Mouse (Mus musculus) frontal cortex, postnatal 36 days (tissue): ENCODE results near the gene Sptbn4.
A peak's percentile ranks its signal among the peaks of the same experiment; 100 is the strongest.
"Not testable (repeated sequence)": the region's sequence is repeated elsewhere in the genome, so short reads cannot be mapped to it uniquely, and the experiment has no call there.

ENCODE experiments used
- DNase-seq, 2 experiments: peaks; one replicate each; pipeline ENCODE4 v3.0.0; 2022; ENCODE audit warnings: low spot score in 2 of 2

The Sptbn4 gene

DNA sequence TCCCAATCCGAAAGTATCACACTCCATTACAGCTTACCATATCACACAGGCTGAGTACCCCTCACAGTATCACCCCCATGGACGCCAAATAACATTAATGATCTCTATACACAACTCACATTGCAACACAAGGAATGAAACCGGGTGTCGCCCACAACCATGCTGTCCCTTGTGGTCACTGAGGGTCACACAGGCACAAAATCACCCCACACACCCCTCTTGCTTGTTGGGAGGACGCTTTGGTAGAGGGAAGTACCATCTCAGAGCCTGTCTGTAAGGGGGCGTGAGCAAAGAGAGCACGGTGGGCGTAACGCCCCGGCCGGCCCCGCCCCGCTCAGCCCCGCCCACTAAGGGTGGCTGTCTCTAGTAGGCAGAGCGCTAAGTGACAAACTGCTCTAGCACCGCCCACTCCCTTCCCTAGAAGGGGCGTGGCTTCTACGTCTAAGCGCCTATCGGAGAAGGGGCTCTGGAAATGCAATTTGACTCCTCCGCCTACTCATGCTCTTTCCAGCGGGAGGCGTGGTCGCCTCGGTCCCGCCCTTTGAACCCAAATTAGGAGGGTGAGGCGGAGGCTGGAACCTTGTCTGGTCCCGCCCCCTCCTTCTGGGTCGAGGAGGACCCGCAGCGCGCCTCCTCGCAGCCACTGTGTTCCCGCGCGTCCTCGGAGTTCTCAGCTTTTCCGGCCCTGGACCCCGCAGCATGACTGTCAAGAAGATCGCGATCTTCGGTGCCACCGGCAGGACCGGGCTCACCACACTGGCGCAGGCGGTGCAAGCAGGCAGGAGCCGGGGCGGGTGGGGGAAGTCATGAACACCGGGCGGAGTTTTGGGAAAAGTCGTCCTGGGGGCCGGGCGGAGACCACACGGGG is at the start of gene Sptbn4, which contains the start of gene Blvrb:
TSS of gene Sptbn4 (minus strand) at position 268 of the 868 bp plus-strand sequence.
TSS of gene Blvrb (plus strand) at position 560 of the 868 bp plus-strand sequence.
- DNase-seq: peak; percentile 97 to 98

DNA sequence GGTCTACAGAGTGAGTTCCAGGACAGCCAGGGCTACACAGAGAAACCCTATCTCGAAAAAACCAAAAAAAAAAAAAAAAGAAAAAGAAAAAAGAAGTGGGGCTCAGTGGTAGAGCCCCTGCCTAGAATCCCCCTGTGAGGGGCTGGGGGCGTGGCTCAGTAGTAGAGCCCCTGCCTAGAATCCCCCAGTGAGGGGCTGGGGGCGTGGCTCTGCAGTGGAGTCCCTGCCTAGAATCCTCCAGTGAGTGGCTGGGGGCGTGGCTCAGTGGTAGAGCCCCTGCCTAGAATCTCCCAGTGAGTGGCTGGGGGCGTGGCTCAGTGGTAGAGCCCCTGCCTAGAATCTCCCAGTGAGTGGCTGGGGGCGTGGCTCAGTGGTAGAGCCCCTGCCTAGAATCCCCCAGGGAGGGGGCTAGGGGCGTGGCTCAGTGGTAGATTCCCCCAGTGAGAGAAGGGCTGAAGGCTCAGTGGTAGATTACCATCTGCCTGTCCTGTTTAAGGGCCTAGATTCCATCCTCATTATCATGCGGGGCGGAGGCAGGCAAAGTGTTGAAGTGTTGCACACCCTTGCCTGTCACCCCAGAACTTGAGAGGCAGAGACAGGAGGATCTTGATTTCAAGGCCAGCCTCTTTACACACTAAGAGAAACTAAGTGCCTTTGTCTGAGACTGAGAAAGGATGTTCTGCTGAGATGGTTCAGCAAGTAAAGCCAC is 47.3 kb upstream of the Sptbn4 start:
- DNase-seq: not testable (repeated sequence)

DNA sequence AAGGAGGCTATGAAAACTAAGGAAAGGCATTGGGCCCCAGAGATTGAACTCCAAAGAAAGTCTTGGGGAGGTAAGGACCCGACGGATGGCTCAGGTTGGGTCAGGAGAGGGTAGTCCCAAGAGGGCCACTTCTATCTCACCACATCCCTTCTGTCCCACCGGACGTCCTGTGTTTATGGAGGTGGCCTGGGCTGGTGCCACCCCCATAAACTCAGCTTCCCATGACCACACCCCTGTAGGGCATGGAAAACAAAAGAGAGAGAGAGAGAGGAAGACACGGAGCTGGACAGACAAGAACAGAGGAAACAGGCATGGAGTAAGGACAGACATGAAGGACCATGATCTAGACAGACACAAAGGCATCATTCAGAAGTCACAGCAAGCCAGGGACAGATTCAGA is 46.0 kb upstream of the Sptbn4 start:
- DNase-seq: no peak

DNA sequence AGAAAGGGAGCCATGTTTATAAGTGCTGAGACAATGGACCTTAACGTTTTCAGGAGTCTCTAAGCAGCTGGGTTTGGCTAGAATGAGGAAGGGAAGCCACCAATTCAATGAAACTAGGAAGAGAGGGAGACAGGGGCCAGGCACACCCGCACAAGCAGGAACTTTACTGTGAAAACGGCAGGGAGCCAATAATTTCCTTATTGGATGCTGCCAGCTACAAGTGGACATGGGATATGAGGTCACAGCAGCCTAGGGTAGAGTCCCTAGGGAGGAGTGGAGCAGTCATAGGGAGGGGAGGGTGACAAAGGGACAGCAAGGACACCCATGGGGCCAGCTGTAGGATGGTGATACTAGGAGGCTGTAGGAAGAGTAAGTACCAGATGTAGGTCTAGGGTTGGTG is 45.5 kb upstream of the Sptbn4 start:
- no peak for DNase-seq

DNA sequence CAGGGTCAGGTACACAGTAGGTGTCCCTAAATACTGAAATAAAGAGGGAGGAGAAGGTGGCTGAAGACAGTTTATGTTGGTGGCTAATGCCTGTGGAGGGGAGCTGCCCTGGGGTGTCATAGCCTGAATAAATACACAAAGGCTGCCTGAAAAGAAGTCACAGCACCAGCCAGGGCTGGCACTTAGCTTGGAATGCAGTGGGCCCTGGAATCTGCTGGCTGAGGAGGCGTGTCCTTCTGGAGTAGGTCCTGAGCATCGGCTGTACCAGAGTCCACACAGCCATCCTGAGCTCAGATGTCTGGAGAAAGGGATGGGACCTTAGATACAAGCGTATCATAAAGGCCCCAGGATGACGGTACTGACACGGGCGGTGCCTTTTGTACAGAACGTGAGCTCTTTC is 44.4 kb upstream of the Sptbn4 start:
- DNase-seq: no peak

DNA sequence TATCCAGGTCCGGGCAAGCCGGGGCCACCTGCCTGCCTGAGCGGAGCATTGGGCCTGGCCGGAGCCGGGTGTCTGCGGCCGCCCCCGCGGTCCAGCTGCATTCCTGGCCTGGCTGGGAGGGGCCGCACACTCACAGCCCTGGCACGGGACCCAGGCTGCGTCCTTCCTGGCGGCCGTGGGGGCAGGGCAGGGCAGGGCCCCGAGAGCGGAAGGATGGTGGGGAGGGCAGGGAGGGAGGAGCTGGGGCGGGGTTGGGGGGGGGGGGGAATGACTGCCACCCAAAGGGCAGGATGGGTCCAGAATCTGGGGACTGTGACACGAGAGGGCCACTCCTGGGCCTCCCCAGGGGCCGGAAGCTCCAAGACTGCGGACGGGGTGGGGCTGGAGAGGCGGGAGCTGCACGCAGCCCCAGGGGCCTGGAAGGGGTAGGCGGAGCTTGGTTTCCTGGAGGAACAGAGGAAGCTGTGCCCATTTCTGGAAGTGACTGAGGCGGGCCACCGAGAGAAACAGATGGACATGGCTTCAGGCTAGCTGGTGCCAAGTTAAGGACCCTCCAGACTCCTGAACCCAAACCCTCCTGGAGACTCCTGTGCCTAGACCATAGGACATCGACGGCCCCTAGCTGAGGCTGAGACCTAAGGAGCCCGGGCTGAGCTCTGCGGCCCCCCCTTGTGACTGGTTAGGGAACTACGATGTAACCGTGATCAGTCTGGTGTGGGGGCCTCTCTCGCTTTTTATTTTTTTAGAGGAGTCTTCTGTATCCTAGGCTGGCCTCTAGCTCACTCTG is 43.2 kb upstream of the Sptbn4 start:
- peak; percentile 84 to 85 for DNase-seq

DNA sequence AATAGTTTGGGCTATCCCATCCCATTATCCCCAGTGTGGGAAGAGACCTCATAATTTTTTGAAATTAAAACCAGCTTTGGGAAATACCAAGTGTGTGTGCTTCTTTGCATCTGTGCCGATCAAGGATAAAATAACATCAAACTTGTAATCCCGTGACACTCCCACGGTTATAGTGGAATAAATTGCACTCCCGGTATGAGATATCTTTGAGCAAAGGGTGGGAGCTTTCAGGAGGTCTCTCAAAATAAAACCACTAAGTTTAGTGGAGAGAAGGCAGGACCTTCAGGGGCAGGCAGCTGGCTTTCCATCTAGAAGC is 42.7 kb upstream of the Sptbn4 start:
- no peak for DNase-seq

DNA sequence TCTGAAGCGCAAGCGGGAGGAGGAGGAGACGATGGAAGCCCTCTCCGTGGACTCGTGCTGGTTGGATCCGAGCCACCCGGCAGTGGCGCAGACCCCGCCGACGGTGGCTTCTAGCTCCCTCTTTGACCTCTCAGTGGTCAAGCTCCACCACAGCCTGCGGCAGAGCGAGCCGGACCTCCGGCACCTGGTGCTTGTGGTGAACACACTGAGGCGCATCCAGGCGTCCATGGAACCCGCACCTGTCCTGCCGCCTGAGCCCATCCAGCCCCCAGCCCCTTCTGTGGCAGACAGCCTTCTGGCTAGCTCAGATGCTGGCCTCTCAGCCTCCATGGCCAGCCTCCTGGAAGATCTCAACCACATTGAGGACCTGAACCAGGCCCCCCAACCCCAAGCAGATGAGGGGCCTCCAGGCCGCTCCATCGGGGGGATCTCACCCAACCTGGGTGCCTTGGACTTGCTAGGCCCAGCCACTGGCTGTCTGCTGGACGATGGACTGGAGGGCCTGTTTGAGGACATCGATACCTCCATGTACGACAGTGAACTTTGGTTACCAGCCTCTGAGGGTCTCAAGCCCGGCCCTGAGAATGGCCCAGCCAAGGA is 41.9 kb upstream of the Sptbn4 start:
- no peak for DNase-seq

DNA sequence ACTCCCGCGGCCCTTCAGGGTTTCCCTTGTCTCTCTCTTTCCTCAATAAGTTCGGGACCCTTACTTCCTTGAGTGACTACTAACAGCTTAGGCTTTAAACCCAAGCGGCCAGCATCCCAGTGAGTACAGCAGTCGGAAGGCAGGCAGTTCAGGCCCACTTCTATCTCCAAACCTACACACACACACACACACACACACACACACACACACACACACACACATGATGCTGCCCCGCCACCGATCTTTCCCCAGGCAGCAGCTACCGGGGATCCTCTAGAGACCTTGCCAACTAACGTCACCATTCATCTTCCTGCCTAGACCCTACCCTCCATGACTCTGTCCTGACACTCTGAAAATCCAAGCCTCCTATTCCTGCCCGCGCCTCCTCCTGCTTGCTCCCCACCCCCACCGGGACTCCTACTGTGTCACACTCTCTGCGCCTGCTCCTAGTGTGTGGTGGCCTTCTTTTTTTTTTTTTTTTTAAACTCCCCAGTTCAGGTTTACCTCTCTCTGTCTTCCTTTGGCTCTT is 40.3 kb upstream of the Sptbn4 start:
- peak in 1 of 2 experiments; percentile 68 for DNase-seq

DNA sequence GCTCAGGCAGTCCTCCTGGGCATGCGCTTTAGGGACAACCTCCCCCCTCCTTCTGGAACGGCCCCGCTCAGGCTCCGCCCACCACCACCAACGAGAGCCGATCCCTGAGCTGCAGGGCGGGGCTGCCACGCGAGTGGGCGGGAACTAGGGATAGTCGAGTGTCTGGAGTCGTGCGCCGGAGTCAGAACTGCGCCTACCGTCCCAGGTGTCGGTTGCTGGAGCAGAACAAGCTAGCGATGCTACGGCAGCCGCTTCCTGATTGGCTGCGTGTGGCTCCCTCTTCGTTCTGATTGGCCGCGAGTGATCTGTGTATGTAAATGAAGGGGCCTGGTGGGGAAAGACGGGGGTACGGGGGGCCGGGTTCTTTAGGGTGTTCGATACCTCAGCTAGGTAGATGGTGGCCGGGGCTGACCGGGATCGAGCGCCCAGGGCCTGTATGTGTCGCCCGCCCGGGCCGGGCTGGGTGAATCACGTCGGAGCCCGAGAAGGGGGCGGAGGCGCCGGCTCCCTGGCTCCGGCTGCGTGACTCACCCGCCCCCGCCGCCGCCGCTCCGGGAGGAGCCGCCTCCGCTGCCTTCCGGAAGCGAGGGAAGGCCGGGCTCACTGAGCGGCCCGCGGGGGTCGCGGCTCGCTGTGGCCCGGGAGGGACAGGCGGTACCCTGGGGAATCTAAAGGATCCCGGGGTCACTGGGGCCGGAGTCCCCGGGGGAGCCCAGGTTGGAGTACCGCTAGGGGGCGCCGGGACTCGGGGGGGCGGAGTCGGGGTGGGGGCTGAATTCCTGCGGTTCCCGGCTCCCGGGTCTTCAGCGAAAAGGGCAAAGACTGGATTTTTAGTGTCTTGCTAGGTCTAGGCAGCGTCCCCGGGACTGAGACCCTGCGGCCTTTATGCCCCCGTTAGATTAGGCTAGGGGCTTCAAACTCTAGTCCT is 39.5 kb upstream of the Sptbn4 start, which contains the start of gene Sertad1:
TSS of gene Sertad1 (plus strand) at position 141 of the 928 bp plus-strand sequence.
- peak; percentile 100 for DNase-seq

DNA sequence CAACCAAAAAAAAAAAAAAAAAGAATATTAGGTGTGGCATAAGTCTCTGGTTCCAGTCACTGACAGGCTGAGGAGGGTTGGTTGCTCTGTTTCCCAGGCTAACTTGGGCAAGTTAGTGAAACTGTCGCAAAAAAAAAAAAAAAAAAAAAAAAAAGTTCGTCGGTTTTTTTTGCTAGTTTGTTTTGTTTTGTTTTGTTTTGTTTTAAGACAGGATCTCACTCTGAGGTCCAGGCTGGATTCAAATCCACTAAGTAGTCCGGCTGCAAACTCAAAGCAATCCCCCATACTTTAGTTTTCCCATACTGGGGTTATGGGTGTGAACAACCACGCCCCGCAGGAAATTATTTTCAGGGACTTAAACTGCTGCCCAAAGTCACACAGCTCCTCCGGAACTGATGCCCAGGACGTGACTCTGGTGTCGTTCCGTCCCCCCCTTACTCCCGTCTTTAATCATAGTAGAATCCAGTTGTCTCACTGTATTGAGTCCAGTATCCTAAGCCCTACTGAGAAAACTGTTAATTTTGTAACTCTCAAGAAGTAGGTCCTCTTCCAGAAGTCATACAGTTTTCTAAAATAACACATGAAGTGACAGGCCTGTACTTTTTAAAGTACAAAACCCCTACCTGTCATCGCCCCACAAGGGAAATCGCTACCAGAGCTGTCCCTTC is 38.8 kb upstream of the Sptbn4 start:
- DNase-seq: no peak

DNA sequence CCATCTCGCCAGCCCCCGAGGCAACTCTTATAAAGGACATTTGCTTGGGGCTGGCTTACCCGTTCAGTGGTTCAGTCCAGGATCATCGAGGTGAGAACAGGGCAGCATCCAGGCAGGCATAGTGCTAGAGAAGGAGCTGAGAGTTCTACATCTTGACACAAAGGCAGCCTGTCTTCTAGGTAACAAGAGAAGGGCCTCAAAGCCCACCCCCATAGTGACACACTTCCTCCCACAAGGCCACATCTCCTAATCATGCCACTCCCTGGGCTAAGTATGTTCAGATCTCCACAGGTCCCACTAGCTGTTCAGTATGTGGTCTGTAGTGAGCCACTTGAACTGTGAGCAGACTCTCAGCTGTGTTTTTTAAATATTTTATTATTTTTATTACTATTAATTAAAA is 36.4 kb upstream of the Sptbn4 start:
- DNase-seq: no peak

DNA sequence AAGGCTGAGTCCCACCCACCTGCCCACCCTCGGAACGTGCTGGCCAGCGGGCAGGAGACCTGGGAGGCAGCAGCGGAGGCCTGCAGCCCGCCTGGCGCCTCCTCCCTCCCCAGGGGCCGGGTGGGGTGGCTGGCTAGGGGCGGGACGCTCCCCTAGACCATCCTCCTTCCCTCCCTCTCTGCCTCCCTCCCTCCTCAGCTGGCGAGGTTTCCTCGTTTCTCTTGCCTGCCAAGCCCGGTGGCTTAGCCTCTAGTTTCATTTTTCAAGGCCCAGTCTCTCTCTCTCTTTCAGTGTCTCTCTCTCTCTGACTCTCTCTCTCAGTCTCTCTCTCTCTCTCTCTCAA is 34.1 kb upstream of the Sptbn4 start:
- peak; percentile 57 to 69 for DNase-seq

DNA sequence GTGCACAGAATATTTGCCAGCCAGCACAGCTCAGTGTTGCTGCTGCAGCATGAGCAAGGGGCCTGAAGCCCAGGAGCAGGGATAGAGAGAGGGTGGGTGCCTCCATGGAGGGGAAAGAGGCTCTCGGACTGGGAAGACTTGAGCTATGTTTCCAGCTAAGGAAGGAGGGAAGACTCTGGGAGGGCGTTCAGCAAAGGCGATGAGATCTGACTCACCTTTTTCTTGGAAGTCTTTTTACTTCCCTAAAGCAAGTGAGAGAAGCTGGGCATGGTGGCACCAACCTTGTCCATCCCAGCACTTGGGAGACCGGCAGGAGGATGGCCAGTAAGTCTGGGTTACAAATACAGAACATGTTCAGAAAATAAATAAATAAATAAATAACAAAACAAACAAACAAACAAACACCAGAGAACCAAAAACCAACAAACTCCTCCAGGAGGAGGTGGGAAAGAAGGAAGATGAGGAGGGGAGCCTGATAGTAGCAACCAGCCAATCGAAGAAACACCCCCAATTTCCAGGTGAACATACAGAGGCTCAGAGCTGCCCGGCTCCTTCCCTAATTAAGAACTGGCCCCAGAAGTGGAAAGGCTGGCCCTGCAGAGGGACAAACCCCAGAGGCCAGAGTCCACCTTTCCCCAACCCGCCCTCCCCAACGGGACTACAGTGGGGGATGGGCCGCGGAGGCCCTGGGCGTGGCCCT is 33.6 kb upstream of the Sptbn4 start:
- no peak for DNase-seq

DNA sequence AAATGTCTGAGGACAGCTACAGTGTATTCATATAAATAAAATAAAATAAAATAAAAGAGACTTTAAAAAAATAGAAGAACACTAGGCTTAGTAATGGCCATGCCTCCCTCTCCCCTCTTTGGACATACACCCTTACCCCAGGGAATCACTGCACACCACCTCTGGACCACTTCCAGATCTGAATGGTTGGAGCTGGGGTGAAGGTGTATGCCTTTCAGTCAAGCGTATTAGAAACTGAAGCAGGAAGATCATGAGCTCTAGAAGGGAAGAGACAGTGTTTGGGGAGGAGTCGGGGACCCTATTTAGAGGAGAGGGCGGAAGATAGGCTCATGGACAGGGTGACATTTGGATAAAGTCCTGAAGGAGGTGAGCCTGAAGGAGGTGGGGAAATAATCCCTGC is 33.0 kb upstream of the Sptbn4 start:
- DNase-seq: no peak

DNA sequence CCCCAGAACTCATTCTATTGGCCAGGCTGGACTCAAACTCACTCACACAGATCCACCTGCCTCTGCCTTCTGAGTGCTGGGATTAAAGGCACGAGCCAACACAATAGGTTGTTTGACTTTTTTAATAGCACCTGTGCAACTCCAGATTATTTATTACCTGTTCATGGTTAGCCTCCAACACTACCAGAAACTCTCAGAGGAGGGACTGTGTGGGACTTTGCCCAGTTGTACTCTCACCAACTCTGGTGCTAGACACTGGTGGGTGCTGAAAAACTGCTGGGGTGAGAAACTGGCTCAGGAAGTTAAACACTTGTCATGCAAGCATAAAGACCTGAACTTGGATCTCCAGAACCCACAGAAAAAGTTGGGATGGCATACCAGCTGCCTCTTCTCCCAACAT is 32.3 kb upstream of the Sptbn4 start:
- no peak for DNase-seq

DNA sequence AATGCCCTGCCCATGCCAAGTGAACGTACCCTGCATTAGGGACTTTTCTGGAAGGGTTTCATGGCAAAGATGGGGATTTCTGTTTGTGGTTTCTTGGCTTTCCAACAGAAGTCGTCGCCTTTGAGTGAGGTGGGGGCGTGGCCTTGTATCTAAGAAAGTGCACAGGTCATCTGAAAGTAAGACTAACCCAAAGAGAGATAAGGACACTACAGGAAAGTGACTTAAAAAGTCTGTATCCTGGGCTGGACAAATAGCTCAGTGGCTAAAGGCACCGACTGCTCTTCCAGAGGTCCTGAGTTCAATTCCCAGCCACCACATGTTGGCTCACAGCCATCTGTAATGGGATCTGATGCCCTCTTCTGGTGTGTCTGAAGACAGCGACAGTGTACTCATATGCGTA is 31.1 kb upstream of the Sptbn4 start:
- no peak for DNase-seq

DNA sequence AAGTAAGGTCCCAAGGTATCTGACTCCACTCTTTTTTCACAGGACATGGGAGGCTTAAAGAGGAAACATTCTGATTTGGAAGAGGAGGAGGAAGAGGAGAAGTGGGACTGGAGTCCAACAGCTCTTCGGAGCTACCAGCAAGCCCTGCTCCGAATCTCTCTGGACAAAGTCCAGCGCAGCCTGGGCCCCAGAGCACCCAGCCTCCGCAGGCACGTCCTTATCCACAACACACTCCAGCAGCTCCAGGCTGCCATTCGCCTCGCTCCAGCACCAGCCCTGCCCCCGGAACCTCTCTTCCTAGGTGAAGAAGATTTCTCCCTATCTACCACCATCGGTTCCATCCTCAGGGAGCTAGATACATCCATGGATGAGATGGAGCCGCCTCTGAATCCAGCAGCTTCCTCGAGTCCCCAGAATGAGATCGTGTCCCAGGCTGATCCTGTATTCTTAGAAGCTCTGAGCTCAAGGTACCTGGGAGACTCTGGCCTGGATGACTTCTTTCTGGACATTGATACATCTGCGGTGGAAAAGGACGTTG is 28.7 kb upstream of the Sptbn4 start:
- DNase-seq: no peak

DNA sequence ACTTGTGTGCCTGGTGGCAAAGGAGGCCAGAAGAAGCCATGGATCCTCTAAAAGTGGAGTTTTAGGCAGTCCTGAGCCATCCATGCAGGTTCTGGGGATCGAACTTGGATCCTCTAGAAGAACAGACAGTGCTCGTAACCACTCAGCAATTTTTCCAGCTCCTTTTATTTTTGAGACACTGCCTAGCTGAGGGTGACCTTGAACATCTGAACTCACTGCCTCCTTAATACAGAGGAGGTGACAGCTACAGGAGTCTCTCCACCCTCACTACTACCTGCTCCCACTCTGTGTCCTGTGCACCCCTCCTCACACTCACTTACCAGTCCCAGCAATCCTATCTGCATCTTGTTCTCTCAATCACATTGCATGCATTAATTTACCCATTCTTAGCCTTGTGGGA is 28.1 kb upstream of the Sptbn4 start:
- DNase-seq: no peak
